Mouse (Mus musculus) cerebellum, adult (tissue): ENCODE results near the gene Csmd2.
A peak's percentile ranks its signal among the peaks of the same experiment; 100 is the strongest.

Experiments used
- ATAC-seq: cut with Nextera tagmentation; 2 replicates; pipeline ENCODE4 v1.9.2; 2017; ENCODE audit warnings: mild to moderate bottlenecking, moderate library complexity, mixed read lengths; ENCODE audit not compliant: insufficient number of reproducible peaks, low FRiP score, low TSS enrichment

The Csmd2 gene

GRCm38 (mm10) chr4:128135014-128135622, 147.5 kb downstream of the Csmd2 start:
- ATAC-seq, result no peak

DNA sequence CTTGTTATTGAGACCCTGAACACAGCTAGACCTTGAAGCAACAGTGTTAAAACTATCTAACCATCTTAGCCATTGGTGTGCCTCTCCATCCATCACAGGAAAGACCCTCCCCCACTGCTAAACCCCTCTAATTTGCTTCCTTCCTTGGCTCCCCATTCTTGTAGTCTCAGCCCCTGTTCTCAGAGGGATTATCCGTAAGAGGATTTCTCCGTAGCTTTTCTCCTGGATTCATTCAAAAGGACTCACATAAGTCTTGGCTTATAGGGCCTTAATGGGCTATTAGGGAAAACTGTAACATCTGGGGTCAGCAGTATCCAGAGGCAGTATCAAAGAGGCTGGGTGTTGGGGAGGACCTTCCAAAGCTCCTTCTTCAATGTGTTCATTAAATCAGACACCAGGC, 152.3 kb downstream of the Csmd2 start:
- ATAC-seq, result no peak

DNA sequence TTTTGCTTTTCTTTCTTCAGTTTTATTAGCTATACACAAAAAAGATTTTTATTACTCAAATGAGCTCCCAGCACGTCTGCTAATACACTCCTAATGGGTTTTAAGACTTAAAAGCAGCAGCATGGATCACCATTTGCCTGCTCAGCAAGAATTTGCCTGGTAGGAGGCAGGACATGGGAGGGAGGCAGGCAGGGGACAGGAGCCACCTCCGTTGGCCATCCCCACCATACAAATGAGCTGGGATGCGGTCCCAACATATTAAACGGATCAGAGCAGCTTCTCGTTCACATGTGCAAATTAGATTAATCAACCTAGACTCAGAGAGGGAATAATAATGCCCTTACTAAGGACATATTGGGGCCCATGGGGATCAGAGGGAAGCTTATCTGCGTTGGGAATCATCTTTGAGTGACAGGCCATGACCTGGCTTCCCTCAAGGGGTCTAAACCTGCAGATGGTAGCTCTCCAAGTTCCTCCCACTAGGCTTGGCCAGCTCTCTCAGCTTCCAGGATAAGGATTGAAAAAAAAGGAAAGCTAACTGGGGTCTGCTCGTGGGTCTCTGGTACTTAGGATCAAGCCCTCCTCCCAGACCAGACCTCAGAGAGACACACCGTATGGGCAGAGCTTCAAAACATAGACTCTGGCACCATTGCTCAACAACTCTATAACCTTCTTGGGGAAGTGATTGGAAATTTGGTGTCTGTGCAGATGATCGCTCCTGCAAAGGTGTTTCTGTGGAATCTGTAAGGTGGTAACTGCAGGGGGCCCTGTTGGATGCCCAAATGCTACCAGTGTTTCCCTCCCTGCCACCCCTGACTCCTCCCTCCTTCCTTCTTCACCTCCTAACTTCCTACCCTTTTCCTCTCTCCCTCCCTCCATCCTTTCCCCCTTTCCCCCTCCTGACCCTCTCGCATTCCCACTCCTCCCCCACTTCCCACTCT, 153.8 kb downstream of the Csmd2 start:
- ATAC-seq, result no peak

GRCm38 (mm10) chr4:128142279-128142678, 154.6 kb downstream of the Csmd2 start:
- peak; percentile 89 for ATAC-seq

GRCm38 (mm10) chr4:128143147-128143546, 155.5 kb downstream of the Csmd2 start:
- ATAC-seq, result no peak

DNA sequence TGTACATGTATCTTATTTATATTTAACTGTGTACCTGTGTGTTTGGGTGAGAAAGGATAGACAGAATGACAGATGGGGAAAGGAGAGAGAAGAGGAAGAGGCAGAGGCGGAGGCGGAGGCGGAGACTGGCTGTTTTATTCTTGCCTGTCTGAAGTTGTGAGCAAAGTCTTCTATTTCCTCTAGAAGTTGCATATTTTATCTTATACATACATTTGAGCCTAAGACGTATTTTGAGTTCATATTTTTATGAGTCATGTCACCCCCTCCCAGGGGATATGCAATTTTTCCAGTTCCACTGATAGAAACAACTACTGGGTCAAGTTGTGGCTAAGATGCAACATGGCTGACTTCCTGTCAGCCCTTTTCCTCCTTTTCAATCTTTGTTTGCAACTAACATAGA, 161.9 kb downstream of the Csmd2 start:
- ATAC-seq, result no peak

DNA sequence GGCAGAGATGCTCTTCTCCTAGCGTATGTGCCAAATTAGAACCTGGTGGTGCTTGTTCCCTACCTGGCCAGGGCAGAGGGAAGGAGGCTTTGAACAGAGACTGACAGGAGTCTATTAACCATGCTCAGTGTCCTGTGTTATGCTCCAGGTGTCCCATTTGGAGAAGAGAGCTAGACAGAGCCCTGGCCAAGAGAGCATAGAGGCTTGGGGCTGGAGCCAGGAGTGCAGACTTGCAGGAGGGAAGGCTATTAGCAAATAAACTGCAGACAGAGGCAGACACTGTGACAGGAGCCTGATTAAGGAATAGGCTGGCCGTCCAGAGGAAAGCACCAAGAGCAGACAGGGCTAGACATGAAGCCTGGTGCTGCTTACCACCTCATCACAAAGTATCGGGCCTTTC, 164.4 kb downstream of the Csmd2 start:
- ATAC-seq, result no peak

GRCm38 (mm10) chr4:128153144-128153543, 165.5 kb downstream of the Csmd2 start:
- no peak for ATAC-seq

- ATAC-seq, result no peak
Measured at GRCm38 (mm10) chr4:128155226-128155625, 167.6 kb downstream of the Csmd2 start.

GRCm38 (mm10) chr4:128160656-128161055, 173.0 kb downstream of the Csmd2 start:
- ATAC-seq, result no peak

- no peak for ATAC-seq
Measured at GRCm38 (mm10) chr4:128170181-128170580, 182.5 kb downstream of the Csmd2 start.

GRCm38 (mm10) chr4:128171233-128171632, 183.6 kb downstream of the Csmd2 start:
- ATAC-seq, result peak; percentile 85

DNA sequence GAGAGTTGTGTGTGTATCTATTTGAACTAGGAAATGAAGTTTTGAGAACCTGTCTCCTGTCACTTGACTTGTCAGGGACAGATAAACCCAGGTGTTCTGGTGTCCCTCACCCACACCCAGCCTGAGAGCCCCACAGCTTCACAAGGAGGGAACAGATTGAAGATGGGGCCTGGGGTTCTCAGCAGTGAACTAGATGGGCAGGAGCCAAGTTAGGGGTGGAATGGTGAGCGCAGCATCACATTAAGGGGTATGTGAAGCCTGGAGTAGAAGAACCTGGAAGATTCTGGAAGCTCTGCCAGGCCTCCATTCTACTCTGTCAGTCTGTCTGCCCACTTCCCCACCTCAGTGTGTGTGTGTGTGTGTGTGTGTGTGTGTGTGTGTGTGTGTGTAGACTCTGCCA, 184.0 kb downstream of the Csmd2 start:
- peak; percentile 32; the same call in 1 of the 2 replicates for ATAC-seq

GRCm38 (mm10) chr4:128178974-128179373, 191.3 kb downstream of the Csmd2 start:
- no peak for ATAC-seq

DNA sequence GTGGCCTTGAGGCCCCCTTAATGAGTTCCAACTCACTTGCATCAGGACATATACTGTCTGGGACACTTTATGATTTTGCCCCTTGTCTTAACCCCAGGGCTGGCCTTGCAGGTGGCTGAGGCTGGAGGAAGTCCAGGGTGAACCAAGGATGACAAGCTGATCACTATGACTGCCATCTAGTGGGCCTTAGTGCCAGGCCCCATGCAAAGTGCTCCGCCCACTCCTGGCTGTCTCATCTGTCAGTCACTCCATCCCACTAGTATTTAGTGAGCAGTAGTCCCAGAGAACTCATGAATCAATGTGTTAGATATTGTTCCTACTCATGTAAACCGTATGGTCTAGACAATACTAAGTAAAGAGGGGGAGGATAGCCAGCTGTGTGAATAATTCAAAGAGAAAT, 191.9 kb downstream of the Csmd2 start:
- no peak for ATAC-seq

DNA sequence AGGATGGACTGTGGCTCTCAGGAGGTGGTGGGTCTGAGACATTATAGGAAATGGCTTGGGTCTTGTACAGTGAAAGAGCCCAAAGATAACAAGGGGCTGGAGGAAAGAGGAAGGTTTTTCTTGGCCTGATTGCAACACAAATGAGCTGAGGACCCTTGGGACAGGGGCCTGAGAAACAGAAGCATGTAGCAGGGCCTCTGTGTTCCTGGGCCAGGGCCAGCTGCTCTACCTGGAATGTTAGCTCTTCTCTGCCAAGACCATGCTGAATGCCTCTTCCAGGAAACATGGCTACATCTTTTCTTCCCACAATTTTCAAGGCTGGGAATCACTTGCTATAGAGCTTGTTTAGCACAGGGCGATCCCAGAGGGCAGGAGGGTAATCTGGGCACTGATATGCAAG, 197.1 kb downstream of the Csmd2 start:
- ATAC-seq, result no peak

GRCm38 (mm10) chr4:128194454-128194853, 206.8 kb downstream of the Csmd2 start:
- no peak for ATAC-seq

- peak; percentile 84 for ATAC-seq
Measured at GRCm38 (mm10) chr4:128217991-128218595, 230.4 kb downstream of the Csmd2 start.

GRCm38 (mm10) chr4:128224453-128224852, 236.8 kb downstream of the Csmd2 start:
- ATAC-seq, result no peak

DNA sequence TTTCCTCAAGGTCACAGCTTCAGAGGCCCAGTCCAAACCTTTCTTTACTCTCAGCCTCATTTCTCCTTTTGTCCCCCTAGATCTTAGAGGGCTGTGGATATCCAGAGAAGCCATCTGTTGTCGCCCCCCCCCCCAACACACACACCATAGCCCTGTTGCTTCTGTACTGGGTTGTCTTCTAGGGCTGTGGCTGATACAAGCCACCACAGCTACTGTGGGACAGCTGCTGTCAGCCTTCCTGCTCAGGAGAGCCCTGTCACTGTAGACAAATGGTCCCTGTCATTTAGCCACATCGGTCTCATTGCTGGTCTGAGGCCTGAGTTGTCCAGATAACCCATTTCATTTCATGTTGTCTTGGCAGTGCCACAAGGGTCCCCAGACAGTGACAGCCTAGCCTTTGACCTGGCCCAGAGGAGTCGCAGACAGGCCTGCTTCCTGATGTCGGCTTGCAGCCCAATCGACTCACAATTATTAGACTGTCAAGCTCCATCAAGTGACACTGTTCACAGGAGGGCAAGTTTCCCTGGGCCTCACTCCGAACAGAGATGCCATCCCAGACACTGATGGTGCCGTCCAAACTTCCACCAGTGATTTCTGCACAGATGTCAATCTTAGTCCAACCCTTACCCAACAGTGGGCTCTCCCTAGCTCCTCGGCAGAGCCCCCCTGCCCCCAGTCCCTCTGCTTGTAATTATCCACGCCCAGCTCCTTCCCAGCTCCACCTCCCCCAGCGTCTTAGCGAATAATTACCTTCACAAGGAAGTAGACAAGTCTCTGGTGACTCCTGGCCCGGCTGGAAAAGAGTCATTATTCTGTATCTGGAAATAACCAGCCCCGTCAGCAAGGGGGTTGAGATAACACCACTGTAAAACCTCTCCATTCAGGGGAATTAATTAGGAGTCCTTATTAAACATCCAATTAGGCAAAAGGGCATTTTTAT, 240.0 kb downstream of the Csmd2 start:
- no peak for ATAC-seq
